Mouse (Mus musculus) common myeloid progenitor, adult 5-6 weeks (primary cell): ENCODE results near the gene Cd93. TPM values are rescaled to one million over a fixed set of nuclear protein-coding genes. Genes with fewer than 3 reads are reported as not detected.

Experiments used
- ATAC-seq: replicated peaks from 2 replicates; pipeline ENCODE4 v1.8.0; 2016; ENCODE audit warnings: low read depth, mild to moderate bottlenecking, moderate TSS enrichment, inconsistent platforms; ENCODE audit not compliant: poor library complexity, severe bottlenecking
- total RNA-seq: library from RNA; stranded (forward); fragments of 200-1000, 187-1606 nt; gene quantifications from 2 replicates; pipeline ENCODE4 v1.2.3, GENCODE M21; 2017

The Cd93 gene
- total RNA-seq, 1 experiment from 2014 or later = 118 TPM

GRCm38 (mm10) chr2:148444472-148444871 lies 1.1 kb upstream of the Cd93 start:
- no peak for ATAC-seq

DNA sequence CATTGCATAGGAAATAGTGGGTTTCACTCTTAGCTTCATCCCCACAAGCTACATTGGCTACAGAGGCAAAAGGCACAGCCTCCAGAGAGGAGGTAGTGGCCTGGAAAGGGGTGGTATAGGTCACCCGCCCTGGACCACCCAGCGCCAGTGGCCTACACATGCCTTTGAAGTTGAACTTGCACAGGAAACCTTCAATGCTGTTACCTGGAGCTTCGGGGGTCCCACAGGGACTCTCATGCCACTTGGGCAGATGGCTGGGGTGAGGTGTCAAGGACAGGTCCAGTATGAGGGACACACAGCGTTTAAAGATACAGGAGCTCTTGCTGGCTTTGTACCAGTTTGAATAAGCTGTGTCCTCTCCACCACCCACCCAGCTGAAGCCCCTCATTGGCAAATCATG lies 653 bp downstream of the Cd93 start:
- ATAC-seq = no peak

DNA sequence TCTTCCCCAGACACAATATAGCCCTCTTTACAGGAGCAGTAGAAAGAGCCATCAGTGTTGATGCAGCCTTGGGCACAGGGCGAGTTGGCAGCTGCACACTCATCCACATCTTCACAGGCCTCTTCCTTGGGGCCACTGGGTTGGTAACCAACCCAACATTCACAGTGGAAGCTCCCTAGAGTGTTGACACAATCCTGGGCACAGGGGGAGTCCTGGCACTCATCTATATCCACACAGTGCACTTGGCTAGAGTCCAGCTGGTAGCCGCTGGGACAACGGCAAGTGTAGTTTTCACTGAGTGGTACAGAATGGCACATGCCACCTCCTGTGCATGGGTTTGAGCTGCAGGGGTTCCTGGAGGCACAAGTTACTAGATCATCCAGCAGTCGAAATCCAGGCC lies 1.2 kb downstream of the Cd93 start:
- no peak for ATAC-seq

- no peak for ATAC-seq
Measured at GRCm38 (mm10) chr2:148441421-148441820, 1.9 kb downstream of the Cd93 start.

DNA sequence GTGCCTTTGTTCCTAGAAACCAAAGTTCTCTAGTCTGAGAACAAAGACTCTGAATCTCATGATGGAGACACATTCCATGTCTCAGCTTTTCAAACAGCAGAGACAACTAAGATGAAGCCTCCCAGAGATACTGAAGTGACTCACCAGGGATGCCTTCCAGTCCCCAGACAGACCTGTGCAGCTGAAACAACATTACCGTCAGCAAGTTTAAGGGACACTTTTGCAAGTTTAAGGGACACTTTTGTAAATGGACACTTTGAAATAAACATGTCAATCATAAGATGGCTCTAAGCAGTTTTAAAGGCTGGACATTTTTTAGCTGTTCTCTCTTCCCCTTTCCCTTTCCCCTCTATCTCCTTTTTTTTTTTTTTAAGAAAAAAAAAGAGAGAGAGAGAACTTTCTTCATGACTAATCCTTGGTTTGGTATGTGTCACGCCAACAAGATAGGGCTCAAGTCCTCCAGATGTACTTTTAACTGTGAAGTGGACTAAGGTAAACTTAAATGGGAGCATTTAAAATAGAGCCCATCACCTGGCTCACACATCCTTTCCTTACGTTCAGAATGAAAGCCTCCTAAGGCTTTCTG lies 3.6 kb downstream of the Cd93 start:
- no peak for ATAC-seq

DNA sequence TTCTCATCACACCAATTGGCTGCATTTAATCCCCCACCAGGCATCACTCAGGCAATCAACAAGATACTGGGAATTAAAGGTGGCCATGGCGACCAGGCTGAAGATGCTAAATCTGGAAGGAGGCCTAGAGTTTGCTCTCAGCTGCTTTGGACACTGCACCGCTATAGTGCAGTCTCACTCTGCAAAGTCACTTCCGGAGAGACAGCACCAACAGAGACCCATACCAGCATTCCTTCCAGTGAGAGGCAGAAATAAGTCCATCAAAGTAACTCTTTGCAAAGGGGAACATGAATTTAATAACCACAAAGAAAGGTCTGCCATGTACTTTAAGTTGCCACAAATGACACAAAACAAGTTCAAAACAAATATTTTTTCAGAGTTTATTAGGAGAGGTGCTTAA lies 7.1 kb downstream of the Cd93 start:
- peak; percentile 62 for ATAC-seq

DNA sequence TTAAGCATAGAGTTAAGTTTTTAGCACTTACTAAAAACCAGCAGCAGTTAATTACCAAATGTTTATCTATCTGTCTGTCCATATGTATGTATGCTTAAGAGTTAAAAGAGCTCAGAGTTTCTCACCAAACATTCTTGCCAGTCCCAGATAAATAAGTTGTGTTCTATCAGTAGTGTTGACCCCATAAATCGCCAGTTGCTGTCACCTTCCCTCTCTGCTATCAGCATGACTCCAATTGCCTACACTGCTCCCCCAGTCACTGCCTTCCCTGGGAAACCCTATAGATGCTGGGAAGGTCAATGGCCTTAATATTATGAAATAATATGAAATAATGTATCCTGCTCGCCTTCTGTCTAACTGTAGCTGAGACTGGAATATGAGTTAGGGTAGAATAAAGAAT lies 11.0 kb downstream of the Cd93 start:
- no peak for ATAC-seq

DNA sequence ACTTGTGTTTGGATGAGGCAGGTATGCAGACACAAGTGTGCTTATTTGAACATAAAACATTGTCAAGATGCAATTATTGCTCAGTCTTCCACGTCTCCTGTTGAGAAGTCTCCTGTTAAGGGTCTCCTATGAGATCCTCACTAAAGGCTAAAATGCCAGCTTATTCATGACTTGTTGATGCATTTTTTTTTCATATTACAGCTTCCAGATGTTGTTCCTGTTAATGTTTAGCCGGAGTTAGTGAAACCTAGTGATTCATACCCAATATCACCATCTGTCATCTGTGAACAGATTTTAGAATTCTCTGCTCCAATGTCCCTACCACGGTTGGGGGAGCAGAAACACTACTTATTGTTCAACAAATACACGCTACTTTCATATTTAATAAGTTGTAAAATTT lies 12.4 kb downstream of the Cd93 start:
- ATAC-seq = no peak

DNA sequence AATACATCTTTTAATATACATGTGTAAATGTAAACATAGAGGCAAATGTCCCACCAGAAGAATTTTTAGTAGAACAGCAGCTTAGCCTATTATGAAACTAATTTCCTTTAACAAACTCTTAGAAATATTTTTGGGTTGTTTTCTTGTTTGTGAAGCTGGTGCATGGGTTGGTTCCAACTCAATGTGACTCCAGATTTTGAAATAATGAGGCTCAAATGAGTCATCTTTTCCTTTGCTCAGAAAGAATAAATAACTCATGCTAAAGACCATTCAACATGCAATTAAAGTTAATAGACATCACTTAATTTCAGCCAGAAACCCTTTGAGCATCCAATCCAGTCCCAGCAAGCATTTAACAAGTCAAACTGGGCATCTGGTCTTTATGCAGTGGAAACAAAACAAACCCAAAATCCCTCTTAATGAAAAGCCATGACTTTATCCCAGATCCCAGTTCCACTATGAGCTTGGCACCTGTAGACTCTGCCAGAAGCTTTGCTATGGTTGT lies 14.3 kb downstream of the Cd93 start:
- no peak for ATAC-seq

DNA sequence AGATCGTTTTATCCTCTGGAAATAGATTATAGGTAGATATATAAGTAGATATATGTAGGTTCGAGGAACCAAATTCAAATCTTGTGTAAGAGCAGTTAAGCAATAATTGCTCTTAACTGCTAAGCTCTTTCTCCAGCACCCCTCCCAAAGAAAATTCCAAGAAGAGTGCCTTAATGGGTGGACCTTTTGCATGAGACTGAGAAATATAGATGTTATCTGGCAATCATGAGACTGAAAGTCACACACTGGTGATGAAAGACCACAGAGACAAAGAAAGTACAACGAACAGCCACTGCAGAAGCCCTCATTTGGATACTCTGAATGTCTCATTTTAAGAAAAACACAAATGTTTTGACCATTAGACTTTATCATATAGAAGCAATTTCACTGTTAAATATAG lies 14.8 kb downstream of the Cd93 start:
- ATAC-seq = 0 out of 2 replicates have a peak, but pooled peaks have one; percentile 26

DNA sequence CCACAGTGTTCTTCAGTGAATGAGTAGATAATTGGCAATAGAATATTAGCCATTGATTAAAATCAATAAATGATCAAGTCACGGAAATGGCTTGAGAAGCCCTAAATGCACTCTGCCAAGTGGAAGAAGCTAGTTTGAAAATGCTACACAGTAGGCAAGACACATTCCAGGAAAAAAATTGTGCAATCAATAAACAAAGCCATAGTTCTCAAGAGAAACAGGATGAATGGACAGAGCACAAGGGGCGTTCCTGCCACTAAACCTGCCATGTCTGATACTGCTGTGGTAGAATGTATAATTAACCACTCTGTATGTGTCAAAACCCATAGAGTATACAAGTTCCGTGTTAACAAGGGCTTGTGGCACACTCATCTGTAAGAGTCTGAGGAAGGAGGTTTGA lies 15.8 kb downstream of the Cd93 start:
- no peak for ATAC-seq

DNA sequence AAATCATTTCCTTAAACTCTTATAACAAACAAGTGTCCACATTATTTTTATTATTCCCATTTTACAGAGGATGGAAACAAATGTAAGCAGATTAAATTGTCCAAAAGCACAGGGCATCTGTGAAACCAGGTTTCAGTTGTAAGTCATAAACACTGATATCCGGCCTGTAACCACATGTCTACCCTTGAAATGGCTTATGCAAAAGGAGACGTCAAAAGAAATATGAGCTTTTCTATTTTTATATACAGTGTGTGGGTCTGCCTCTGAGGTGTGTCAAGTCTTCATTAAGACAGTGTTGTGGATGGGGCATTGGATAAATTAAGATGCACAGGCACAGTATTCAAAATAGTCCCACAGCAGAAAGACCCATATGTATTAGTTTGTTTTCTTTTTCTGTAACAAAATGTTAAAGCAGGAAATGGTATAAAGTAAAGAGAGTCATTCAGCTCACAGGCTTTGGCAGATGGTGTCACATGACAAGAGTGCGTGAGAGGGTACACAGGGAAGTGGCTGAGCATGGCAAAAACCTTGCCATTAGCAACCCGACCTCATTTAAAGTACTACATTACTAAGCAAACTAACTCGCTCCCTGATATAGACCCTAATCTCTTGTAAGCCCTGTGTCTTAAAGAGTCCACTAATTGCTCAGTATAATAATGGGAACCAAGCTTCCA lies 17.5 kb downstream of the Cd93 start:
- ATAC-seq = peak; percentile 61

DNA sequence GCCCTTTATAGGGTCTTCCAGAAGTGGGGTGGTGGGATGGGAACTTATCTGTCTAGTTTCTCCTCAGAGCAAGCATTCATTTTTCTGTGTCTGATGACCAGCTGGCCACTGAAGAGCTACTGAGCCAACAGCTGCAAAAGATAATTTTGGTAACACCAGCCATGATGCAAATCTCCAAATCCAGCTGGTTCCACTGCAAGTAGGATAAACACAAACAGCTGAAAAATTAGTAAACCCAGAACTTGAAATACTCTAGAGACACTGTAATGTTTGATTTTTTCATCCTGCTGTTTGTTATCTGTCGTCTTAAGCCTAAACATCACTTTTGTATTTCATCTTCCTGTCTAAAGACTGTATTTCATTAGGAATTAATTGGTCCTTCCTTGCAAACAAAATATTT lies 21.7 kb downstream of the Cd93 start:
- ATAC-seq = no peak

- no peak for ATAC-seq
Measured at GRCm38 (mm10) chr2:148421112-148421511, 22.3 kb downstream of the Cd93 start.

DNA sequence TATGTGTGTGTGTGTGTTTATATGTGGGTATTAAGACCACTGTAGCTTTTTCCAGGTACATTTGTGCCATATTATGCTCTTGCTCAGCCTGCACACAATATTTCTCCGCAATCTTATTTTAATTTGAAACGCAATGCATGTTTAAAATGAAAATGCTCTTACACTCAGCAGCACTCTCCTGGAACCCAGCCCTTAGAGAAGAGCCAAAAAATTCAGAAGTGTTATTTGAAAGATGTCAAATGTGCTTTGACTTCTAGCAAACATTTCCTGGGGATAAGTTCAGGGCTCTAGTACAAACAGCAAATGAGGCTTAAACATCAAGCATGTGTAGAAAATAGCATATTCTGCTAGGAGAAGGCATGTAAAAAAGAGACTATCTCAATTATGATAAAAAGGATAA lies 23.6 kb downstream of the Cd93 start:
- ATAC-seq = no peak

- no peak for ATAC-seq
Measured at GRCm38 (mm10) chr2:148419151-148419550, 24.2 kb downstream of the Cd93 start.

DNA sequence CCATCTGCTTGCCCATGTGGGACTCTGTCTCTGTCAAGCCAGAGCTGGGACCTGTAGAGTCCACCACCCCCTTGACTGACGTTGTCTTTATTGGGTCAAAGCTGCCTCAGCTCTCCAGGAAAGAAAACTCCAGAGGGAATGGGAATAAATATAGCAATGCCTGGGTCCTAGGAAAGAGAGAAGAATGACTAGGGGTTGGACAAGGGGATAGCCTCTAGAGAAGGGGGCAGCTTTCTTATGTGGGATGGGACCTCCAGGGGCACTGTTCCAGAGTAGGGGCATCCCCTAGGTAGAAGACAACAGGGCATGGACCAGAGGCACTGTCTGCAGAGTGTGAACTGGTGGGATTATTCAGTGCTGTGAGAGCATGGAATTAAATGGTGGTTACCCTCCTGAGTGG lies 33.5 kb downstream of the Cd93 start:
- ATAC-seq = no peak

DNA sequence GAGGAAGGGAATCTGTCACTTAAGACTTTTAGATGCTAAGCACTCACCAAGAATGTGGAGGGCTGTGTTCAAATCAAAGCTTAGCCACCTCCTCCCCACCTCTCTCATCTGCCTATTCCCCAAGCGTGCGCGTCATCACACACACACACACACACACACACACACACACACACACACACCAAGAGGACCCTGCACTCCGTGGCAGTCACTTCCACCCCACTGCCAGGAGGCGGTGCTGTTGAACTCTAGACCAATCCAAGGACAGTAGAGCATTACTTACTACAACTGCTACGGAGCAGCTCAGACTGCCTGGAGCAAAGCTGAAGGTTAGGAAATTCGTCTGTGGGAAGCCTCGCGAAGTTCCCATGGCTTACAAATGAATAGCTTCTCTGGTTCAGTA lies 34.2 kb downstream of the Cd93 start:
- peak; percentile 65 for ATAC-seq

- no peak for ATAC-seq
Measured at GRCm38 (mm10) chr2:148408761-148409120, 34.6 kb downstream of the Cd93 start.

DNA sequence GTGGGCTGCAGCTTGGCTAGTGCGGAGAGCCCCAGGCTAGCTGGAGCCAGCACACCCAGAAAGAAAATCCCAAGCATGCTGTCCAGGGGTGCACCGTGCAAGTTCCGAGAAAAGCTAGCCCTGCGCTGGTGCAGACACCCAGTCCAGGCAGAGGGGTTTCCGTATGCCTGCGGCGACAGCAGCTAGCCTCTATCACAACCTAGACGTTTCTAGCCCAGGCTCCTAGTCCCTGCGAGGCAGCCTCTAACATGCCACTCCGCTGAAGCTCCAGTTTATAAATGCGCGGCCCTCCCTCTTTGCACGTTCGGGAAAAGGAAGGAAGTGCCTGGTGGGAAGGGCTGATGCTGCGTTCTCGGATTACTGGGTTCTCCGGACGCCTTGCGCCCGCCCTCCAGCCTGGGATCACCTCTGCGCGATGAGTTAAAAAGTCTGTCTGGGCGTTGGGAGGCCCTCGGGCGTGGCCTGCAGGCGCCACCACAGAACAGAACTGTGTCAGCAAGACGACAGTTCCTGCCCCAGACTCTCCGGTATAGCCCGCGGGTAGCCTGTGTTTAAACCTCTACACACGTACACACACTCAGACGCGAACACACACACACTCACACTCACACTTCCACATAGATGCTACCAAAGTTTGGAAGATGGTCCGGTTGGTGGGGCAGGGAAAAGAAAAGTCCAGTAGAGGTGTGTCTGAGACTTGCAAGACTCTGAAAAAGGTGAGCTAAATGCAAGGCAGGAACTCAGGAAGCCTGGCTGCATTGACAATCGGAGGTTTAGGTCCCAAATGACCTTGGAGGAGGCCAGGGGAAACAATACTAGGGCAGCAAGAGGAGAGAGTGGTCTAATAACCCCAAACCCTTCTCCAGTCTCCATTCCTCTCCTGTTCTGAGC lies 35.2 kb downstream of the Cd93 start, which contains the start of gene Thbd:
Thbd (minus strand) TSS at position 319 of the 891 bp plus-strand sequence.
- ATAC-seq = peak; percentile 65
